Mouse (Mus musculus): Measurements from ENCODE around the gene Alg13.
A peak's percentile ranks its signal among the peaks of the same experiment; 100 is the strongest.

The Alg13 gene

GRCm38 (mm10) chrX:144317548-144318163 lies at the start of gene Alg13:
Gene Alg13 (plus strand): TSS chrX:144317804.
- peak; percentile 68 to 77 for DNase-seq (ENCODE audit: low spot score in 2 of 2)

GRCm38 (mm10) chrX:144268606-144269005 lies 49.0 kb upstream of the Alg13 start:
- no peak for DNase-seq (ENCODE audit: low spot score in 2 of 2)

DNA sequence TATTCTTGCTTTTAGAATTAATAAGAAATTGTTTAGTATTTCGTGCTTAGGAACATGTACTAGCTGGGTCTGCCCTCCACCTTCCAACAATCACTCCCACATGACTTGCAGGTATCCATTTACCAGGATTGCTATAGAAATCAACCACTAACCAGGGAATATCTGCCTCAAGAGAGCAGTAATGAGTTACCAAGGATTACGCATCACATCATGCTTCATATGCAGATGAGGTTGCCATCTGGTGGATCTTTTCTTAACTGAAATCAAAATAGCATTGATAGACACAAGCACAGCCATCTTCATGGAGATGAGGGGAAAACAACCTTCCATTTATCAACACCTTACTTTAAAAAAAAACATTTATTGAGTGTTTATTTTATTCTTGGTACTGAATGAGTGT lies 16.1 kb upstream of the Alg13 start:
- DNase-seq (ENCODE audit: low spot score in 2 of 2): no peak

DNA sequence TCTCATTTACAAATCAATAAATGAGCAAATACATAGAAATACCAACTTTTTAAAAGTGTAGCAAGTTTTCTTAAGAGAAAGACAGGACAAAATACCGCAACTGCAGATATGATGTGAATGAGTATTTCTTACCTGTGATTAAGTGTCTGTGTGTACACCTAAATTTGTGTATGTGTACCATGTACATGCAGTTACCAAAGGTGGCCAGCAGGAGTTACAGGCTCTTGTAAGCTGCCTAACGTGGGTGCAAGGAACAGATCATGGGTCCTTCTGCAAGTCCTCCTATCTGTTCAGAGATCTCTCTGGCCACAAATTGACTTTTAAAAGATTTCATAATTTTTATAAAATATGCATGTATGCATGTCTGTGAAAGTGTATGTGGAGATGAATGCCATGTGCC lies 11.9 kb upstream of the Alg13 start:
- DNase-seq (ENCODE audit: low spot score in 2 of 2): no peak

- no peak for DNase-seq (ENCODE audit: low spot score in 2 of 2)
These were observed 3.6 kb upstream of the Alg13 start for GRCm38 (mm10) chrX:144314041-144314440.

GRCm38 (mm10) chrX:144315028-144315427 lies 2.6 kb upstream of the Alg13 start:
- no peak for DNase-seq (ENCODE audit: low spot score in 2 of 2)

DNA sequence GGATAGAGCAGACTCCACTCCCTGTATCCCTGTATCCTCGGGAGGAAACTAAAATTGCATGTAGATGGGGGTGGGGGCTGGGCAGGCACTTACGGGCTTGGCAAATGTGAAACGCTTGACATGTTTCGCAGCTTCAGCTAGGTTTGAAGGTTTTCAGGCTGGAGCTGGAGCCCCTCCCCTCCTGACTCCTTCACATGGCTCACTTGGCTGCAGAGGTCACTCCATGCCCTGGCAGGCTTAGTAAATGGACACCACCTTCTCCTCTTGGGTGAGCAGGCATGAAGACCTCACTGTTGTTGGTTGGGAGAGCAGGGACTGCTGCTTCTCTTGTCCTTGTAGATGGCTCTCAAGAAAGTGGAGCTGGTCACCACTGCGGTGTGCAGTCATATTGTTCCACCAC lies 1.6 kb upstream of the Alg13 start:
- DNase-seq (ENCODE audit: low spot score in 2 of 2): no peak

- DNase-seq (ENCODE audit: low spot score in 2 of 2): peak in 1 of 2 experiments; percentile 2
These were observed 768 bp downstream of the Alg13 start for GRCm38 (mm10) chrX:144318164-144318979.

- DNase-seq (ENCODE audit: low spot score in 2 of 2): no peak
These were observed 1.8 kb downstream of the Alg13 start for GRCm38 (mm10) chrX:144319366-144319765.

GRCm38 (mm10) chrX:144325375-144325774 lies 7.8 kb downstream of the Alg13 start:
- DNase-seq (ENCODE audit: low spot score in 2 of 2): no peak

DNA sequence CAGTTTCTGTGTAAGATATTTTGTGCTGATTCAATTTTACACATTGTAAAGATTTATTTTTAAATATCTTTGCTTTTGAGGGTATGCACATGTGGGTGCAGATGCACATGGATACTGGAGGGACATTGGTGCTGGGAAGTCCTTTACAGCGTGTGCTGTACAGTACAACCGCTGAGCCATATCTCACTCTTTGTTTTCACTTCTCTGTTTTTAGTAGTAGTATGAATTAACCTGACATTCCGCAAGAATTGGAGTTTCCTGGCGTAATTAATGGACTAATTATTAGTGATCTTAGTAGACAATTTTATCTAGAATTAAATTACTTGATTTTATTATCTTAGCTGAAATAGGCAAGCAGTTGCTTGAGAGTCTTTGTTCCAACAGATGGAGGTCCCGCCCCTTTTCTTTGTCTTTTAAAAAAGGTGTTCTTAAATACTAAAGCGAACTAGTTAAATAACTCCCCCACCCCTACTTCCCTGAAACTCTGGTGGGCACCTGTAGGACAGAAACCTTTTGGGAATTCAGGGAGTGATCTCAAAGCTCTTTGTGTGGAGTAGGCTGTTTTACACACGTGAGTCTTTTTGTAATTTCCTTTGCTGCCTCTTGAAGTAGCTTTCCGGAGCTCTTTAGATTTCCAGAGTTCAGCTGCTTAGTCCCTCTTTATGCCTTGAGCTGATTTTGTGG lies 17.9 kb downstream of the Alg13 start:
- DNase-seq (ENCODE audit: low spot score in 2 of 2): no peak

GRCm38 (mm10) chrX:144337938-144338337 lies 20.3 kb downstream of the Alg13 start:
- DNase-seq (ENCODE audit: low spot score in 2 of 2): no peak

DNA sequence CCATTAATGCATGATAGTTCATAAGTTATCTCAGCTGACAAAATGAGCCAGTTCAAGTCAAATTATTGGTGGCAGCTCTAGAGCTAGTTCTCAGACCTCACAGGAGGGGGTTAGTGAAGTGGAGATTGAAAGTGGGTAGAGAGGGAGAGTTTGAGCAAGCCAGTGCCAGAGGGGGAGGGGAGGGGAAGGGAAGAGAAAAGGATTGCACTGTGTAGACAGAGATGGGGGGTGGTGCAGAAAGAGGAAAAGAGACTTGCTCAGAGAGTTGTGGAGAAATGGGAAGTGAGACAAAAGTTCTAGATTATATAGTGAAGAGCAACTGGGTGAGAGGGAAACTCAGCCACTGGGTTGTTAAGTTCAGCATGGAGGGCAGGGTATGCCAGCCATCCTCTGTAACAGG lies 20.8 kb downstream of the Alg13 start:
- DNase-seq (ENCODE audit: low spot score in 2 of 2): no peak

DNA sequence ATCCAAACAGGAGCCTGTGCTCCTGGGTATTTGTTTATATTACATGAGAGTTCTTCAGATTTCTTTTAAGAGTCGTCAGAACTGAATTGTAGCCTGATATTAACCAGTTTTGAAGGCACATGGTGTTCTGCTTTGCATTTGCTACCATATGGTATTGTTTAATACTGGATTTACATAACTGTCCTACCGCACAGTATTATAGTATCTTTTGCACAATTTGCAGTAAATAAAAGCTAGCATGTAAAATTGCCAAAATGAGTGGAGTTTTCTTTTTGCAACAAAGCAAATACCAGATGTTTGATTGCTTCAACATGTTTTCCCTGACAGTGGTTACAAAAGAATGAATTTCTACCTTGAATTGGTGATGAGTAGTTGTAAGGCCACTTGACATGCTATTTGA lies 56.6 kb downstream of the Alg13 start:
- DNase-seq (ENCODE audit: low spot score in 2 of 2): no peak

GRCm38 (mm10) chrX:144403526-144403925 lies 85.9 kb downstream of the Alg13 start:
- DNase-seq (ENCODE audit: low spot score in 2 of 2): peak; percentile 9 to 21

GRCm38 (mm10) chrX:144408036-144408435 lies 90.4 kb downstream of the Alg13 start:
- no peak for DNase-seq (ENCODE audit: low spot score in 2 of 2)

- DNase-seq (ENCODE audit: low spot score in 2 of 2): no peak
These were observed 102.7 kb downstream of the Alg13 start for GRCm38 (mm10) chrX:144420259-144420658.

DNA sequence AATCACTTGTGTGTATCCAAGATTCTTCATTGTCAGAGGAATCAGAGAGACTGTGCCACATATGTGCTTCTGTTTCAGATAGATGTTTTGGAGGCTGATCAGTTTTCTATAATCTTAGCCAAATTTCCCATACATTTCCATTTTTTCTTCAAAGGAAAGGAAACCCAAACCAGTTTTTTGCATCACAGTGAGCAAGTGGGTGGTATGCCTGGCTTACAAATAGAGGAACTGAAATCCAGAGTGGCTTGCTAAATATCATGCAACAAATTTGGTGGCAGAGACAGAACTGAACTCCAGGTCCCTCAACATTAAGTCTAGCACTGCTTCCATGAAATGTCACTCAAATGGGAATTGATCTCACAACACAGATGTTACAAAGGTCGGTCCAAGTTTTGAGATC lies 103.5 kb downstream of the Alg13 start:
- no peak for DNase-seq (ENCODE audit: low spot score in 2 of 2)

DNA sequence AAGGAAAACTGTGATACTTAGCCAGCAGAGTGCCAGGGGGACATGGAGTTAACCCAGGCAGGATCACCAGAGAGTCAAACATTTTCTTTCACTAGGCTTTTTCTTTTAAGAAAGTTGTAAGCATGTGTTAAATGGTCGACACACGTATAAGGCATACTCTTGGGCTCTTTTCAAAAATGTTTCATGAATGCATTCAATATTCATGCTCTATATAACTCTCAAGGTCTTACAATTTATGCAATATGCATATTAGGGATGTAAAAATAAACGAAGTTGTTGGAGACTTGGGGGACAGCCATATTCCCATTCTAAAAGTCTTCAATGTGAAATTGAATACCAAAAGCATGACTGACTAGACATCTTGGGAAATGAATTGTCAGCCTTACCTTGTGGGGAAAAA lies 106.2 kb downstream of the Alg13 start:
- no peak for DNase-seq (ENCODE audit: low spot score in 2 of 2)

Measured in urinary bladder, postnatal 36 days (tissue).